Mouse (Mus musculus) inflammation-experienced regulatory T-cells, adult 6 months (primary cell): ENCODE measurements around the gene Klhl11. TPM values are rescaled to one million over a fixed set of nuclear protein-coding genes. Genes with fewer than 3 reads are reported as not detected.

Source experiments
- ATAC-seq: one replicate; pipeline ENCODE4 v1.8.0; 2017
- polyA plus RNA-seq, 3 experiments: library from polyadenylated mRNA; unstranded; fragments of 100-300 nt; shearing (Covaris generic); gene quantifications; one replicate each; pipeline ENCODE4 v1.2.1; 2017

Klhl11 gene
- polyA plus RNA-seq, 3 experiments from 2014 or later, result 2.2 to 2.4 (median 2.3) TPM

DNA sequence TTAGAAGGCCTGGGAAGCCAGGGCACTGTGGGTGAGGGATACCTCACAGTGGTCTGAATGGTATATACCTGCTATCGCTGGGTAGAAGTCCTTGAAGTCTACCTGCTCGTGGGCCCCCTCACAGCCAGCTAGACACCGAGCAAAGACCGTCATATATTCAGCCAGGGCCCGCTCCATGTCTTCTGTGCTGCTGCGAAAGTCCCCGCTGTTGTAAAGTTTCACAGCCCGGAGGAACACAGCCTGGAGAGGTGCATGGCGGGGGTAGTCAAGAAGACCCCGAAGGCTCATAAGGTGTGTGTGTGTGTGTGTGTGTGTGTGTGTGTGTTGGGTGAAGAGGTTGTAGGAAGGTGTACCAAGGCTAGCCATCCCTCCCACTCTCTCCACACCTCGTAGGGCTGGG lies 59.0 kb downstream of the Klhl11 start:
- no peak for ATAC-seq

Other genes with a start within 250 kb of the Klhl11 start
- gene Krt16, start 223.8 kb downstream of the Klhl11 start, polyA plus RNA-seq, result not detected
- gene Krt17, start 211.7 kb downstream of the Klhl11 start, polyA plus RNA-seq, result 1 to 10 TPM; 1.8 to 4.5 (median 2.1) TPM
- gene Krt42, start 202.9 kb downstream of the Klhl11 start, polyA plus RNA-seq, result not detected
- gene Eif1, start 152.9 kb downstream of the Klhl11 start, polyA plus RNA-seq, result 1,000 to 10,000 TPM; 1,938 to 3,125 (median 2,500) TPM
- not detected for gene Gast, start 138.3 kb downstream of the Klhl11 start, polyA plus RNA-seq
- gene Hap1, start 116.6 kb downstream of the Klhl11 start, polyA plus RNA-seq, result 1 to 10 TPM in 1 of 3 experiments, under 1 TPM in 2; 0.55 to 1.1 (median 0.70) TPM
- 1 to 10 TPM in 1 of 3 experiments, under 1 TPM in 1, not detected in 1; 0.36 to 1.4 TPM for gene Jup, start 75.0 kb downstream of the Klhl11 start, polyA plus RNA-seq
- gene P3h4, start 57.9 kb downstream of the Klhl11 start, polyA plus RNA-seq, result under 1 TPM in 1 of 3 experiments, not detected in 2; 0.92 TPM
- 1 to 10 TPM in 1 of 3 experiments, not detected in 2; 2.9 TPM for gene Fkbp10, start 57.0 kb downstream of the Klhl11 start, polyA plus RNA-seq
- gene Nt5c3b, start 30.9 kb downstream of the Klhl11 start, polyA plus RNA-seq, result 100 to 1,000 TPM; 124 to 134 (median 127) TPM
- under 1 TPM in 2 of 3 experiments, not detected in 1; 0.41 to 0.47 TPM for gene Klhl10, start 30.8 kb downstream of the Klhl11 start, polyA plus RNA-seq
- gene Acly, start 55.3 kb upstream of the Klhl11 start, polyA plus RNA-seq, result 10 to 100 TPM; 72.3 to 78.0 (median 76.2) TPM
- gene Ttc25, start 72.9 kb upstream of the Klhl11 start, polyA plus RNA-seq, result under 1 TPM in 2 of 3 experiments, not detected in 1; 0.15 to 0.21 TPM
- gene Cnp, start 102.2 kb upstream of the Klhl11 start, polyA plus RNA-seq, result 100 to 1,000 TPM; 159 to 192 (median 165) TPM
- 10 to 100 TPM; 24.1 to 32.6 (median 27.2) TPM for gene Nkiras2, start 146.5 kb upstream of the Klhl11 start, polyA plus RNA-seq
- gene Dnajc7, start 147.4 kb upstream of the Klhl11 start, polyA plus RNA-seq, result 100 to 1,000 TPM; 283 to 389 (median 360) TPM
- gene Zfp385c, start 219.7 kb upstream of the Klhl11 start, polyA plus RNA-seq, result not detected
- gene Dhx58, start 231.5 kb upstream of the Klhl11 start, polyA plus RNA-seq, result 10 to 100 TPM; 27.4 to 48.6 (median 29.4) TPM
- gene Kat2a, start 239.7 kb upstream of the Klhl11 start, polyA plus RNA-seq, result 10 to 100 TPM in 2 of 3 experiments, 1 to 10 TPM in 1; 7.0 to 12.4 (median 12.4) TPM
- gene Hspb9, start 241.1 kb upstream of the Klhl11 start, polyA plus RNA-seq, result 1 to 10 TPM in 1 of 3 experiments, not detected in 2; 1.1 TPM